Mouse (Mus musculus) lung, embryonic 14.5 days (tissue): ENCODE measurements around the gene Elane. TPM values are rescaled to one million over a fixed set of nuclear protein-coding genes. Genes with fewer than 3 reads are reported as not detected.

Source experiments
- ATAC-seq: fragments of 200-750 bp; cut with Nextera tagmentation; 2 replicates; pipeline ENCODE4 v1.8.0; 2017; ENCODE audit warnings: mild to moderate bottlenecking, moderate TSS enrichment, moderate library complexity; ENCODE audit not compliant: insufficient read depth
- DNase-seq: peaks from one replicate; pipeline ENCODE4 v3.0.0-alpha.2; 2015
- H3K27ac ChIP-seq: fragments of 300-500 bp; sonication (generic); 2 replicates; pipeline ENCODE4 v1.5.1; 2014; ENCODE audit warnings: low read depth, mild to moderate bottlenecking, moderate library complexity
- H3K27me3 ChIP-seq: fragments of 300-500 bp; sonication (generic); 2 replicates; pipeline ENCODE4 v1.6.1; 2014; ENCODE audit warnings: low read length, control low read depth; ENCODE audit not compliant: insufficient read depth
- H3K36me3 ChIP-seq: fragments of 300-500 bp; sonication (generic); 2 replicates; pipeline ENCODE4 v1.6.1; 2014; ENCODE audit warnings: control low read depth; ENCODE audit not compliant: insufficient read depth
- H3K4me1 ChIP-seq: fragments of 300-500 bp; sonication (generic); 2 replicates; pipeline ENCODE4 v1.6.1; 2014; ENCODE audit warnings: antibody characterized with exemption, control low read depth; ENCODE audit not compliant: insufficient read depth
- H3K4me2 ChIP-seq: fragments of 300-500 bp; sonication (generic); 2 replicates; pipeline ENCODE4 v1.6.1; 2014; ENCODE audit warnings: mild to moderate bottlenecking
- H3K4me3 ChIP-seq: fragments of 300-500 bp; sonication (generic); 2 replicates; pipeline ENCODE4 v1.5.1; 2014; ENCODE audit warnings: low read depth, low read length
- H3K9ac ChIP-seq: fragments of 300-500 bp; sonication (generic); 2 replicates; pipeline ENCODE4 v1.6.1; 2014
- H3K9me3 ChIP-seq: fragments of 300-500 bp; sonication (generic); 2 replicates; pipeline ENCODE4 v1.6.1; 2016; ENCODE audit warnings: low read depth, low read length, control low read depth
- CTCF ChIP-seq: IDR thresholded peaks from 2 replicates; pipeline ENCODE4 v1.5.1; 2016; ENCODE audit warnings: antibody characterized with exemption, low read depth
- WGBS: fragments of 180-500 bp; shearing (Covaris S2); extraction: QIAGEN DNeasy Blood & Tissue Kit; methylation state at CpG from one replicate; pipeline ENCODE4 v1.1.7; 2014; 5-methylcytosine and 5-hydroxymethylcytosine counted together
- polyA plus RNA-seq: library from polyadenylated mRNA; unstranded; fragments of >200 nt; fragmentation: Nextera tagmentation; extraction: Ambion mirVana; gene quantifications from 2 replicates; pipeline ENCODE4 v1.2.1, GENCODE M21; 2014

Gene Elane
- polyA plus RNA-seq, 1 experiment from 2014 or later, result 0.18 TPM

DNA sequence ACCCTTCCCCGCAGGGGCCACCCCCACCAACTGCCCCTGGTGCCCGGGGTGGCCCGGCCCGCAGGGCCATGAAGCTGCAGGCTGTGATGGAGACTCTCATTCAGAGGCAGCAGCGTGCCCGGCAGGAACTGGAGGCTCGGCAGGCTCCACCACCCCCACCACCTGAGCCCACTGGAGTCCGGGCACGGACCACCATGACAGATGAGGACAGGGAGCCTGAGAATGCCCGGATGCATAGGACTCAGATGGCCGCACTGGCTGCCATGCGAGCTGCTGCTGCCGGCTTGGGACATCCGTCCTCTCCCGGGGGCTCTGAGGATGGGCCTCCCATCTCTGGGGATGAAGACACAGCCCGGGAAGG, 44.8 kb downstream of the Elane start:
- Histone ChIP-seq H3K27me3 (no peaks in the 10 kb centered on the region), H3K4me3 (no peak overlapping the region), H3K9ac (no peak overlapping the region), H3K4me1 (peaks cover 27% of the 10 kb centered on the region), H3K36me3 (peaks cover 35% of the 10 kb centered on the region), H3K4me2 (no peak overlapping the region), H3K9me3 (no peaks in the 10 kb centered on the region), H3K27ac (no peak overlapping the region)
- no peak for DNase-seq
- WGBS, result 88% methylated on average over 16 of the region's 16 CpGs
- ATAC-seq, result no peak
- no peak for TF ChIP-seq CTCF

DNA sequence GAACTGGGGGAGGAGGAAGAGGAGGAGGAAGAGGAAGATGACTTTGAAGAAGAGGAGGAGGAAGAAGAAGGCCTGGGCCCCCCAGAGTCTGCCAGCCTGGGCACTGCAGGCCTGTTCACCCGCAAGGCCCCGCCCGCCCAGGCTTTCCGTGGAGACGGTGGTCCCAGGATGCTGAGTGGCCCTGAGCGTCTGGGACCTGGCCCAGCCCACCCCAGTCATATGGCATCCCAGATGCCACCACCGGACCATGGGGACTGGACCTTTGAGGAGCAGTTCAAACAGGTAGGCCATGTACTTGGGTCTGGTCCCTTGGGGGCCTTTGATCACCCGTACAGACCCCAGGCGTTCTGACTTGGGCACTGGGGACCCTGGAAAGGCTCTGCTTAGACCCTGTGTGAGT, 45.8 kb downstream of the Elane start:
- H3K36me3 ChIP-seq, result peaks cover 38% of the 10 kb centered on the region
- TF ChIP-seq CTCF, result no peak
- H3K27ac ChIP-seq, result peak overlapping the region; percentile 73; the same call in 1 of the 2 replicates
- no peaks in the 10 kb centered on the region for H3K27me3 ChIP-seq
- no peaks in the 10 kb centered on the region for H3K9me3 ChIP-seq
- peaks cover 35% of the 10 kb centered on the region for H3K4me1 ChIP-seq
- DNase-seq (no peak), ATAC-seq (no peak)
- H3K4me3 ChIP-seq, result 0 out of 2 replicates have a peak overlapping the region, but pooled peaks have one; percentile 3
- H3K9ac ChIP-seq, result no peak overlapping the region
- peak overlapping the region; percentile 10; the same call in 1 of the 2 replicates for H3K4me2 ChIP-seq
- WGBS, result 70% methylated on average over 9 of the region's 9 CpGs

DNA sequence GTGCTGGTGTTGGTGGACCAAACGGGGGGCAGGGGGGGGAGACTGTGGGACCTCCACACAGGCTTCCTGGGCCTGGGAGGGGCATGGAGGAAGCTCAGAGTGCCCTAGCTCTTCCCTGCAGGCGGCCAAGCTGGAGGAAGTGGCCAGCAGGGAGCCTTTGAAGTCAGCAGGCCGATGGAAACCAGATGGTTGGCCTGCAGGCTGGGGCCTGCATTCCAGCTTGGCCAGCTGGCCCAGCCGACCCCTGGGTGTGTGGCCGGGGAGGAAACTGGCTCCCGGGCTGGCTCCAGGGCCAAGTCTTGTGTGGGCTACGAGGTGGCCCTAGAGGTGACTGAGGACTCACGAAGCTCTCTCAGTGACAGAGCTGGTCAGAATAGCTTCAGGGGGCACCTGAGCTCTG, 46.7 kb downstream of the Elane start:
- H3K4me2 ChIP-seq, result peak overlapping the region; percentile 31
- peak overlapping the region; percentile 73 for H3K27ac ChIP-seq
- 15% methylated on average over 8 of the region's 8 CpGs for WGBS
- ATAC-seq (peak; percentile 72), DNase-seq (peak; percentile 91)
- H3K9me3 ChIP-seq, result no peaks in the 10 kb centered on the region
- TF ChIP-seq CTCF, result peak; percentile 32; the same call in 1 of the 2 replicates
- H3K4me1 ChIP-seq, result peaks cover 44% of the 10 kb centered on the region
- no peak overlapping the region for H3K9ac ChIP-seq
- H3K4me3 ChIP-seq, result no peak overlapping the region
- H3K27me3 ChIP-seq, result no peaks in the 10 kb centered on the region
- peaks cover 44% of the 10 kb centered on the region for H3K36me3 ChIP-seq

DNA sequence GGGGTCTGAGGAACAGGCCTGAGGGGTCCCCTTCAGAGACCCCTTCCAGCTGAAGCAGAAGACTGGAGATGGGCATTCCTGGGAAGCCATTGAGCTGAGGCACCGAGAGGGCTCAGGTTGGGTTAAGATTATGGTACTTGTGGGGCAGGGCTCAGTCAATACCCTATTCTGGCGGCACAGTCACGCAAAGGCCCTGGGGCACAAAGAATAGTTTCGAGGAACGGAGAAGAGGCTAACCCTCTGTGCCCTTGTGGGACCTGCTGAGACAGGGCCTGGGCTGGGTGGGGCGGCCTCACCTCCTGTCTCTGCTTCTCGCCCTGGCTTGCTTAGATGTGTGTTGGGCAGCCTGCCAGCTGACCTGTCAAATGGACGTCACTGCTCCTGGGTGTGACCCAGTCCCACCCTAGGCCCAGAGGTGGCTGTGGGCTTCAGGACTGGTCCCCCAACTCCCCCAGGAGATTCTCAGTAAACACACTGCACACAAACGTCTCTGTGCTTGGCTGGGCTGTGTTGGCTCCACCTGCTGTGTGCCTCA, 47.2 kb downstream of the Elane start:
- Histone ChIP-seq H3K36me3 (peaks cover 49% of the 10 kb centered on the region), H3K4me2 (peak overlapping the region; percentile 31; the same call in 1 of the 2 replicates), H3K9me3 (no peaks in the 10 kb centered on the region), H3K4me3 (no peak overlapping the region), H3K27me3 (no peaks in the 10 kb centered on the region), H3K4me1 (peaks cover 44% of the 10 kb centered on the region), H3K9ac (no peak overlapping the region), H3K27ac (peak overlapping the region; percentile 73)
- 58% methylated on average over 9 of the region's 9 CpGs for WGBS
- DNase-seq (no peak), ATAC-seq (no peak)
- no peak for TF ChIP-seq CTCF

DNA sequence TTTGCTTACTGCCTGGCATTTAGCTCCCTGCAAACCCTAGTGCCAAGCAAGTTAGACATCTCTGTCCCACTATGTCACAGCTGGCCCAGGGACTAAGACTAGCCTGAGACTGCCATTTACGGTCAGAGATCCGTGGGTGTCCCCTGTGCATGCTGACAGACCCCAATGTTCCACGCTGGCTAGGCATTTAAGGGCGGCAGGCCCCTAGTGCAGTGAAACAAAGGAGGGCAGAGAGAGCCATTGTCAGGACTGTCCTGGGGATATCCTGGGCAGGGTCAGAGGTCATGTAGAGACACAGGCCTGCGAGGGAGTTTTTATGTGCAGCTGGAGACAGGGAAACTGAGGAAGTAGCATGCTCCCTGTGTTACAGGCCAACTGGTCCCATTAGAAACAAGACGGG, 47.8 kb downstream of the Elane start:
- no peak overlapping the region for H3K4me3 ChIP-seq
- DNase-seq, result no peak
- no peaks in the 10 kb centered on the region for H3K27me3 ChIP-seq
- no peak for TF ChIP-seq CTCF
- H3K9ac ChIP-seq, result no peak overlapping the region
- no peaks in the 10 kb centered on the region for H3K9me3 ChIP-seq
- H3K4me2 ChIP-seq, result peak overlapping the region; percentile 21; the same call in 1 of the 2 replicates
- peak overlapping the region; percentile 69; the same call in 1 of the 2 replicates for H3K27ac ChIP-seq
- H3K4me1 ChIP-seq, result peaks cover 42% of the 10 kb centered on the region
- peaks cover 50% of the 10 kb centered on the region for H3K36me3 ChIP-seq
- ATAC-seq, result no peak
- WGBS, result 71% methylated on average over 6 of the region's 6 CpGs

DNA sequence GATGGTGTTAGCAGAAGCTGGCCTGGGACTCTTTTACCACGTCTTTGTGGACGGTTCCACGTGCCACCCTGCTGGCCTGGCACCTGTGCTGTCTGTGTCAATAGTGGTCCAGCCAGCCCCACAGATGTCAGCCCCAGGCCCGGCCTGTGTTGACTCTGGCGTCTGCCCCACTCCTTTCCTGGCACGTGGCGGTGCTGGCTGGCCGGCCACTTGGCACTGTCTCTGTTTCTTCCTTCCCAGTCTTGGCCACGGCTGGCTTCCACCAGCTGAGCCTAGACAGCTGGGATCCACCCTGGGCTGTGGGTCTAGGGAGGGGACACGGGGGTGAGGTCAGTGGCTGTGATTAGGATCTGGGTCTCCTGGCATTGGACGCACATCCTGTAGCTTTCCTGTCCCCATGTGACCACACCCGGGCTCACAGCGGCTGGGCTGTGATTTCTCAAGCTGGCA, 48.2 kb downstream of the Elane start:
- 43% methylated on average over 13 of the region's 13 CpGs for WGBS
- Histone ChIP-seq H3K9ac (no peak overlapping the region), H3K4me3 (no peak overlapping the region), H3K9me3 (no peaks in the 10 kb centered on the region), H3K27ac (peak overlapping the region; percentile 69; the same call in 1 of the 2 replicates), H3K4me2 (peak overlapping the region; percentile 21; the same call in 1 of the 2 replicates), H3K27me3 (no peaks in the 10 kb centered on the region), H3K4me1 (peaks cover 38% of the 10 kb centered on the region), H3K36me3 (peaks cover 50% of the 10 kb centered on the region)
- ATAC-seq (peak; percentile 53), DNase-seq (peak; percentile 79)
- no peak for TF ChIP-seq CTCF

DNA sequence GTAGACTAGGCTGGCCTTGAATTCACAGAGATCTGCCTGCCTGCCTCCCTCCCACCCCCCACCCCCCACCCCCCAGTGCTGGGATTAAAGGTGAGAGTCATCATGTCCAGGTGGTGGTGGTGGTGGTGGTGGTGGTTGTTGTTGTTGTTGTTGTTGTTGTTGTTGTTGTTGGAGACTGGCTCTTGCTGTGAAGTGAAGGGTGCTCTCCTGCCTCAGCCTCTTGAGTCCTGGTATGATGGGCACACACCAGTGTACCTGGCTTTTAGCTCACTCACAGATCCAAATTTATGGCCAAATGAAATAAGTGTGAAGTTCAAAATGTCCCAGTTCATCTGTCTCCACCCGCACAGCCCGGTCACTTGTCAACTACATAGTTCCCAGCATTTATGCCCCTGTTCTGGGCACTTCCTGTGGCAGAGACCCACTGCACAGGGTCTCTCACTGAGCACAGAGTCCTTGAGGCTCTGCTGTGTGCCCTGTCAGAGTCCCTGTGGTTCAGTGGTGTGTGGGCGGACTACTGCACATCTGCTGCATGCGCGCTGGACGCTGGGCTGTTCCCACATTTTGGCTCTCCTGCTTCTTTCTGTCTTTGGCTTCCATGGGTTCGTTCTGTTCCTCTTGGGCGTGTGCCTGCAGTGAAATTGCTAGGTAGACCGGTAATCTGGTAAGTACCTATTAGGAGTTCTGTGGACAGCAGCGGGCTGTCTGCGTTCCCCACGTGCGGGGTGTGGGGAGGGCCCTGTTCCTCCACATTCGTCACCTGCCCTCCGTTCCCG, 48.9 kb downstream of the Elane start:
- peaks cover 36% of the 10 kb centered on the region for H3K4me1 ChIP-seq
- ATAC-seq (no peak), DNase-seq (no peak)
- H3K27ac ChIP-seq, result no peak overlapping the region
- no peak overlapping the region for H3K4me3 ChIP-seq
- H3K27me3 ChIP-seq, result no peaks in the 10 kb centered on the region
- H3K36me3 ChIP-seq, result peaks cover 50% of the 10 kb centered on the region
- H3K9ac ChIP-seq, result no peak overlapping the region
- WGBS, result 88% methylated on average over 16 of the region's 16 CpGs
- no peak for TF ChIP-seq CTCF
- H3K9me3 ChIP-seq, result no peaks in the 10 kb centered on the region
- H3K4me2 ChIP-seq, result no peak overlapping the region
